Mouse (Mus musculus): ENCODE results near the gene Fbxl3. TPM values are rescaled to one million over a fixed set of nuclear protein-coding genes. Genes with fewer than 3 reads are reported as not detected.

Gene Fbxl3
- total RNA-seq, 1 experiment, result 32.6 TPM

GRCm38 (mm10) chr14:103048292-103049086 is 50.9 kb downstream of the Fbxl3 start:
- in situ Hi-C loops (cut with MboI; ENCODE audit: low sequenced_read_pairs in 2 of 2, unreplicated experiment in 2 of 2), result no loop called here
- H3K36me3 ChIP-seq (ENCODE audit: control insufficient read depth, insufficient read depth, low read length, poor library complexity, severe bottlenecking), result no peaks in the 10 kb centered on the region
- H3K4me1 ChIP-seq (ENCODE audit: control insufficient read depth in 2 of 2, insufficient read depth in 2 of 2, low read length in 2 of 2, poor library complexity in 1 of 2), result no peaks in the 10 kb centered on the region
- no peak overlapping the region for H3K4me3 ChIP-seq (ENCODE audit: insufficient read depth in 1 of 2, low read depth in 1 of 2, low read length in 2 of 2, poor library complexity in 1 of 2, severe bottlenecking in 1 of 2)
- H3K9ac ChIP-seq (ENCODE audit: insufficient read depth, low read depth, low read length, poor library complexity, severe bottlenecking), result no peak overlapping the region
- H3K9me3 ChIP-seq (ENCODE audit: control insufficient read depth, insufficient read depth, low read depth, low read length), result no peaks in the 10 kb centered on the region
- no peak overlapping the region for H3K27ac ChIP-seq (ENCODE audit: insufficient read depth, low read depth, low read length, poor library complexity, severe bottlenecking)
- no peak for DNase-seq (ENCODE audit: low read depth, low spot score)
- TF ChIP-seq HCFC1 (IDR thresholded peaks at IDR 0.05; ENCODE audit: borderline replicate concordance, insufficient read depth, low read length) (no peak), ZC3H11A (IDR thresholded peaks at IDR 0.05; ENCODE audit: borderline replicate concordance, low read depth, low read length) (no peak), CHD2 (IDR thresholded peaks at IDR 0.05; ENCODE audit: low read depth, low read length) (no peak), ZNF384 (IDR thresholded peaks at IDR 0.05; ENCODE audit: low read depth, low read length) (no peak), MAFK (IDR thresholded peaks at IDR 0.05; ENCODE audit: insufficient read depth, low read depth, low read length) (no peak)

GRCm38 (mm10) chr14:103046677-103047076 is 52.7 kb downstream of the Fbxl3 start, which contains the start of gene Acod1:
TSS of gene Acod1 (plus strand) at chr14:103046977.
- in situ Hi-C loops (cut with MboI; ENCODE audit: low sequenced_read_pairs in 2 of 2, unreplicated experiment in 2 of 2), result no loop called here
- TF ChIP-seq MAFK (IDR thresholded peaks at IDR 0.05; ENCODE audit: insufficient read depth, low read depth, low read length), result no peak
- TF ChIP-seq HCFC1 (IDR thresholded peaks at IDR 0.05; ENCODE audit: borderline replicate concordance, insufficient read depth, low read length), result no peak
- TF ChIP-seq ZC3H11A (IDR thresholded peaks at IDR 0.05; ENCODE audit: borderline replicate concordance, low read depth, low read length), result no peak
- no peak for TF ChIP-seq ZNF384 (IDR thresholded peaks at IDR 0.05; ENCODE audit: low read depth, low read length)
- TF ChIP-seq CHD2 (IDR thresholded peaks at IDR 0.05; ENCODE audit: low read depth, low read length), result no peak

GRCm38 (mm10) chr14:103037016-103037415 is 62.4 kb downstream of the Fbxl3 start:
- no peak for TF ChIP-seq ZC3H11A (IDR thresholded peaks at IDR 0.05; ENCODE audit: borderline replicate concordance, low read depth, low read length)
- TF ChIP-seq ZNF384 (IDR thresholded peaks at IDR 0.05; ENCODE audit: low read depth, low read length), result no peak
- no peak for TF ChIP-seq CHD2 (IDR thresholded peaks at IDR 0.05; ENCODE audit: low read depth, low read length)
- no peak for TF ChIP-seq MAFK (IDR thresholded peaks at IDR 0.05; ENCODE audit: insufficient read depth, low read depth, low read length)
- TF ChIP-seq HCFC1 (IDR thresholded peaks at IDR 0.05; ENCODE audit: borderline replicate concordance, insufficient read depth, low read length), result no peak
- Histone ChIP-seq H3K36me3 (ENCODE audit: control insufficient read depth, insufficient read depth, low read length, poor library complexity, severe bottlenecking) (no peaks in the 10 kb centered on the region), H3K27ac (ENCODE audit: insufficient read depth, low read depth, low read length, poor library complexity, severe bottlenecking) (no peak overlapping the region), H3K4me3 (ENCODE audit: insufficient read depth in 1 of 2, low read depth in 1 of 2, low read length in 2 of 2, poor library complexity in 1 of 2, severe bottlenecking in 1 of 2) (no peak overlapping the region), H3K4me1 (ENCODE audit: control insufficient read depth in 2 of 2, insufficient read depth in 2 of 2, low read length in 2 of 2, poor library complexity in 1 of 2) (no peaks in the 10 kb centered on the region), H3K9ac (ENCODE audit: insufficient read depth, low read depth, low read length, poor library complexity, severe bottlenecking) (no peak overlapping the region), H3K9me3 (ENCODE audit: control insufficient read depth, insufficient read depth, low read depth, low read length) (no peaks in the 10 kb centered on the region)
- DNase-seq (ENCODE audit: low read depth, low spot score), result no peak
- in situ Hi-C loops (cut with MboI; ENCODE audit: low sequenced_read_pairs in 2 of 2, unreplicated experiment in 2 of 2), result no loop called here

More at GRCm38 (mm10) chr14:103046677-103047076, 52.7 kb downstream of the Fbxl3 start, which contains the start of gene Acod1:
- H3K27ac ChIP-seq (ENCODE audit: insufficient read depth, low read depth, low read length, poor library complexity, severe bottlenecking), result no peak within 1 kb of the TSS
- no peak within 1 kb of the TSS for H3K9ac ChIP-seq (ENCODE audit: insufficient read depth, low read depth, low read length, poor library complexity, severe bottlenecking)
- no peaks in the 10 kb centered on the region for H3K4me1 ChIP-seq (ENCODE audit: control insufficient read depth in 2 of 2, insufficient read depth in 2 of 2, low read length in 2 of 2, poor library complexity in 1 of 2)
- no peaks in the 10 kb centered on the region for H3K36me3 ChIP-seq (ENCODE audit: control insufficient read depth, insufficient read depth, low read length, poor library complexity, severe bottlenecking)
- no peak within 1 kb of the TSS for H3K4me3 ChIP-seq (ENCODE audit: insufficient read depth in 1 of 2, low read depth in 1 of 2, low read length in 2 of 2, poor library complexity in 1 of 2, severe bottlenecking in 1 of 2)
- no peak for DNase-seq (ENCODE audit: low read depth, low spot score)
- H3K9me3 ChIP-seq (ENCODE audit: control insufficient read depth, insufficient read depth, low read depth, low read length), result no peaks in the 10 kb centered on the region

- no peak for TF ChIP-seq HCFC1 (IDR thresholded peaks at IDR 0.05; ENCODE audit: borderline replicate concordance, insufficient read depth, low read length)
- TF ChIP-seq ZNF384 (IDR thresholded peaks at IDR 0.05; ENCODE audit: low read depth, low read length), result no peak
- no peak for TF ChIP-seq ZC3H11A (IDR thresholded peaks at IDR 0.05; ENCODE audit: borderline replicate concordance, low read depth, low read length)
- TF ChIP-seq MAFK (IDR thresholded peaks at IDR 0.05; ENCODE audit: insufficient read depth, low read depth, low read length), result no peak
- TF ChIP-seq CHD2 (IDR thresholded peaks at IDR 0.05; ENCODE audit: low read depth, low read length), result no peak
- Histone ChIP-seq H3K4me1 (ENCODE audit: control insufficient read depth in 2 of 2, insufficient read depth in 2 of 2, low read length in 2 of 2, poor library complexity in 1 of 2) (no peaks in the 10 kb centered on the region), H3K36me3 (ENCODE audit: control insufficient read depth, insufficient read depth, low read length, poor library complexity, severe bottlenecking) (no peaks in the 10 kb centered on the region), H3K4me3 (ENCODE audit: insufficient read depth in 1 of 2, low read depth in 1 of 2, low read length in 2 of 2, poor library complexity in 1 of 2, severe bottlenecking in 1 of 2) (no peak overlapping the region), H3K9me3 (ENCODE audit: control insufficient read depth, insufficient read depth, low read depth, low read length) (no peaks in the 10 kb centered on the region), H3K9ac (ENCODE audit: insufficient read depth, low read depth, low read length, poor library complexity, severe bottlenecking) (no peak overlapping the region), H3K27ac (ENCODE audit: insufficient read depth, low read depth, low read length, poor library complexity, severe bottlenecking) (no peak overlapping the region)
- DNase-seq (ENCODE audit: low read depth, low spot score), result no peak
- in situ Hi-C loops (cut with MboI; ENCODE audit: low sequenced_read_pairs in 2 of 2, unreplicated experiment in 2 of 2), result no loop called here
Measured at GRCm38 (mm10) chr14:103034076-103034475, 65.3 kb downstream of the Fbxl3 start.

Measured in ES-E14 (cell line).